Mouse (Mus musculus) brown adipose tissue, adult 24 weeks (tissue): ENCODE data around the gene Pgc. TPM values are rescaled to one million over a fixed set of nuclear protein-coding genes. Genes with fewer than 3 reads are reported as not detected.

Source experiments
- H3K27ac ChIP-seq: fragments of 200-500 bp; replicated peaks from 2 replicates; pipeline ENCODE4 v1.5.1; 2012; ENCODE audit warnings: low read depth, mild to moderate bottlenecking, low read length
- H3K4me1 ChIP-seq: fragments of 200-500 bp; 2 replicates; pipeline ENCODE4 v1.6.1; 2012; ENCODE audit warnings: low read length, mixed read lengths; ENCODE audit not compliant: control insufficient read depth, insufficient read depth, insufficient read length
- H3K4me3 ChIP-seq: fragments of 200-500 bp; 2 replicates; pipeline ENCODE4 v1.5.1; 2012; ENCODE audit warnings: low read depth, mild to moderate bottlenecking, low read length, moderate library complexity; ENCODE audit not compliant: insufficient read depth
- polyA plus RNA-seq: library from polyadenylated mRNA; stranded (reverse); fragments of >200 nt; gene quantifications from 2 replicates; pipeline ENCODE4 v1.2.4, GENCODE M21; 2012; ENCODE audit not compliant: missing spikeins, insufficient read depth, insufficient read length

Gene Pgc
- polyA plus RNA-seq, 1 experiment = not detected

- Histone ChIP-seq H3K27ac (peak within 1 kb of the TSS; percentile 88), H3K4me1 (peaks cover 20% of the 10 kb centered on the region), H3K4me3 (peak within 1 kb of the TSS; percentile 85)
Measured at GRCm38 (mm10) chr17:47736856-47737255, 10.2 kb downstream of the Pgc start, which contains the start of gene Tfeb. Gene Tfeb (plus strand): TSS chr17:47737030.

- Histone ChIP-seq H3K27ac (peak overlapping the region; percentile 88), H3K4me3 (peak overlapping the region; percentile 85), H3K4me1 (peaks cover 20% of the 10 kb centered on the region)
Measured at GRCm38 (mm10) chr17:47737271-47738065, 10.8 kb downstream of the Pgc start.

GRCm38 (mm10) chr17:47738066-47738878, 11.6 kb downstream of the Pgc start:
- Histone ChIP-seq H3K4me3 (peak overlapping the region; percentile 85), H3K4me1 (peaks cover 20% of the 10 kb centered on the region), H3K27ac (peak overlapping the region; percentile 47)

- Histone ChIP-seq H3K27ac (peak overlapping the region; percentile 28; the same call in 1 of the 2 replicates), H3K4me1 (peaks cover 20% of the 10 kb centered on the region), H3K4me3 (peak overlapping the region; percentile 85)
Measured at GRCm38 (mm10) chr17:47738879-47739798, 12.5 kb downstream of the Pgc start.

GRCm38 (mm10) chr17:47740186-47740585, 13.5 kb downstream of the Pgc start:
- Histone ChIP-seq H3K4me1 (peaks cover 20% of the 10 kb centered on the region), H3K27ac (peak overlapping the region; percentile 1; the same call in 1 of the 2 replicates), H3K4me3 (no peak overlapping the region)

GRCm38 (mm10) chr17:47742991-47743734, 16.5 kb downstream of the Pgc start:
- Histone ChIP-seq H3K4me3 (no peak overlapping the region), H3K27ac (no peak overlapping the region), H3K4me1 (peaks cover 20% of the 10 kb centered on the region)

- H3K4me3 ChIP-seq = no peak overlapping the region
- no peak overlapping the region for H3K27ac ChIP-seq
- H3K4me1 ChIP-seq = peaks cover 18% of the 10 kb centered on the region
Measured at GRCm38 (mm10) chr17:47744086-47744485, 17.4 kb downstream of the Pgc start.

- Histone ChIP-seq H3K4me3 (no peak overlapping the region), H3K27ac (no peak overlapping the region), H3K4me1 (peaks cover 16% of the 10 kb centered on the region)
Measured at GRCm38 (mm10) chr17:47744746-47745368, 18.2 kb downstream of the Pgc start.

- peaks cover 8% of the 10 kb centered on the region for H3K4me1 ChIP-seq
- no peak overlapping the region for H3K4me3 ChIP-seq
- H3K27ac ChIP-seq = peak overlapping the region; percentile 45
Measured at GRCm38 (mm10) chr17:47748791-47749553, 22.3 kb downstream of the Pgc start.

GRCm38 (mm10) chr17:47749626-47750025, 23.0 kb downstream of the Pgc start:
- H3K4me1 ChIP-seq = peaks cover 11% of the 10 kb centered on the region
- no peak overlapping the region for H3K4me3 ChIP-seq
- 0 out of 2 replicates have a peak overlapping the region, but pooled peaks have one; percentile 45 for H3K27ac ChIP-seq

GRCm38 (mm10) chr17:47750101-47750500, 23.5 kb downstream of the Pgc start:
- no peak overlapping the region for H3K4me3 ChIP-seq
- H3K27ac ChIP-seq = no peak overlapping the region
- H3K4me1 ChIP-seq = peaks cover 16% of the 10 kb centered on the region

GRCm38 (mm10) chr17:47751811-47752210, 25.2 kb downstream of the Pgc start:
- H3K27ac ChIP-seq = no peak overlapping the region
- H3K4me3 ChIP-seq = no peak overlapping the region
- H3K4me1 ChIP-seq = peaks cover 20% of the 10 kb centered on the region

GRCm38 (mm10) chr17:47753130-47753775, 26.6 kb downstream of the Pgc start:
- H3K27ac ChIP-seq = 0 out of 2 replicates have a peak overlapping the region, but pooled peaks have one; percentile 10
- no peak overlapping the region for H3K4me3 ChIP-seq
- peaks cover 23% of the 10 kb centered on the region for H3K4me1 ChIP-seq
